Mouse (Mus musculus) G1E (cell line): ENCODE measurements at regions not wholly inside any gene's neighbourhood (a gene's known extent, or its start where the extent isn't known, plus 50 kb on each side); places are given as distances from the start of the nearest gene placed in this dataset.

Source experiments
- ATAC-seq: 2 replicates; pipeline ENCODE4 v1.8.0; 2016; ENCODE audit warnings: mild to moderate bottlenecking; ENCODE audit not compliant: insufficient number of reproducible peaks, poor library complexity, low FRiP score, severe bottlenecking; ENCODE audit errors: extremely low read depth
- DNase-seq: peaks from one replicate; pipeline ENCODE4 v3.0.0; 2012; ENCODE audit warnings: low spot score
- H3K27me3 ChIP-seq: 2 replicates; pipeline ENCODE4 v1.6.1; 2012; ENCODE audit warnings: mild to moderate bottlenecking, low read length, inconsistent platforms; ENCODE audit not compliant: insufficient read depth
- H3K36me3 ChIP-seq: replicated peaks from 2 replicates; pipeline ENCODE3; 2012; ENCODE audit warnings: mild to moderate bottlenecking, inconsistent platforms
- H3K4me1 ChIP-seq: 2 replicates; pipeline ENCODE4 v1.6.1; 2012; ENCODE audit warnings: low read depth, low read length, inconsistent platforms, mixed read lengths; ENCODE audit not compliant: insufficient read depth
- H3K4me3 ChIP-seq: 2 replicates; pipeline ENCODE4 v1.5.1; 2012; ENCODE audit warnings: low read depth, mild to moderate bottlenecking, inconsistent platforms, low read length, moderate library complexity, mixed read lengths
- H3K9me3 ChIP-seq: replicated peaks from 2 replicates; pipeline ENCODE4 v1.6.1; 2012; ENCODE audit warnings: inconsistent platforms
- CTCF ChIP-seq: IDR thresholded peaks from 2 replicates; pipeline ENCODE4 v1.5.1; 2012; ENCODE audit warnings: low read depth, low read length, inconsistent platforms, mixed read lengths
- GATA1 ChIP-seq: IDR thresholded peaks from 2 replicates; pipeline ENCODE4 v1.6.1; 2012; ENCODE audit warnings: borderline replicate concordance, low read length, inconsistent platforms, mixed read lengths
- GATA2 ChIP-seq: IDR thresholded peaks from 2 replicates; pipeline ENCODE4 v1.6.1; 2012; ENCODE audit warnings: low read depth, low read length, inconsistent platforms, borderline replicate concordance
- POLR2AphosphoS5 ChIP-seq: IDR thresholded peaks from 2 replicates; pipeline ENCODE4 v1.6.1; 2012; ENCODE audit warnings: low read depth, low read length, inconsistent platforms; ENCODE audit not compliant: insufficient replicate concordance
- TAL1 ChIP-seq: conservative IDR thresholded peaks from 2 replicates; pipeline ENCODE4 v1.6.1; 2012; ENCODE audit warnings: low read depth, low read length, inconsistent platforms, mixed read lengths

DNA sequence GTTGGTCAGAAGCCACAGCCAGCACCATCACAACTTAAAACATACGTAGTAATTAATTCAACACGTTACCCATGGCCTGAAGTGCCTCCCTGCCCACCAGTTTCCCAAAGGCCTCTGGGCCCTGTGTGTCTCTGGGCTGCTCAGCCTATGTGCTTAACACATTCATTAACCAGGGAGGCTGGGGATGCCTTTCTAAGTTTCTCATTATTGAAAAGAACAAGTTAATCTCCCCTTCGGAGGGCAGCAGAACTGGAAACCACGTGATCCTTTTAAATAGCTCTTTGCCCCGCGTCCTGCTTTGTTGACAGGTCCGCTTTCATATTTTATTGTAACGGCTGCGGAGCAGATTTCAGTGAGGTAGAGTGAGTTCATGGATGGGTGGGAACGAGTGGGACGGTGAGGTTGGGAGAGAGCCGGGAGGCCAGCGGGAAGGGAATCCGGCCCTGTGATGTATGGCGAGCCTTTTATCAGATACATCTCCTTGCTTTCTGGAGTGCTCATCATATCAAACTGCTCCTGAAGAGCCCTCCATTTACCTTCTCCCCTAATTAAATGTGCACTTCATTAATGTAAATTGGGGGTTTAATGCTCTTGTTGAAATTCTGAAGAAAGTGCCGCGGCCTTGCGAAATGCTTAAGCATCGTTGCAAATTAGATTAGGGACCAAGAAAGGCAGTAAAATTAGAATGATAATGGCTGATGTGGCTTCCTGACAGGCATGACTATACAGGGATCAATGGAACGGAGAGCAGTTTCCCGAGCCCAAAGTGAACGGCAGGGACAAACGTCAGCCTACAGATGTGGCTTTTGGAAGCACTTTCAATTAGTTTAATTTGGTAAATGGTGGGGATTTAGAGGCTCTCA lies 127.0 kb downstream of the Nkx6-1 start:
- H3K4me1 ChIP-seq = no peaks in the 10 kb centered on the region
- H3K27me3 ChIP-seq = no peaks in the 10 kb centered on the region
- H3K4me3 ChIP-seq = no peak overlapping the region
- H3K36me3 ChIP-seq = no peaks in the 10 kb centered on the region
- DNase-seq = no peak
- TF ChIP-seq GATA1 = no peak
- no peak for TF ChIP-seq TAL1
- no peak for ATAC-seq
- peaks cover 58% of the 10 kb centered on the region for H3K9me3 ChIP-seq

DNA sequence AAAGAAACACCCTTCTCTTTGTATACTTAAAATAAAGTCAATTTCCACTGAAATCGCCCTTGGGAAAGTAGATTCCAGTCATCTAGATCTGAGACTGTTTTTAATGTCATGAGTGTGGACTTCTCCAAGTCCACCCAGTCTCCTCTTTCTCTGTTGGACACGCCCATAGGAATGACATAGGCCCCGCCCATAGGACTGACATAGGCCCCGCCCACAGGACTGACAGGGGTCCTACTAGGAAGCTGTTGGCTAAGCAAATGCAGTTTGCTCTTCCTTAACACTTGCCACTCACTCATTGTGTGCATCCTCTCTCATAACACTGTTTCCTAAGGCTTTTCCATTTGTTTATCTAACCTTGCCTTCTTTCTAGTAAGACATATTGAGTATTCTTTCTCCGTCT lies 129.3 kb downstream of the Nkx6-1 start:
- DNase-seq = no peak
- no peak overlapping the region for H3K4me3 ChIP-seq
- TF ChIP-seq GATA2 (no peak), GATA1 (no peak), TAL1 (no peak), CTCF (no peak), POLR2AphosphoS5 (no peak)
- no peaks in the 10 kb centered on the region for H3K4me1 ChIP-seq
- H3K9me3 ChIP-seq = peaks cover 67% of the 10 kb centered on the region
- H3K36me3 ChIP-seq = no peaks in the 10 kb centered on the region
- no peak for ATAC-seq
- no peaks in the 10 kb centered on the region for H3K27me3 ChIP-seq

DNA sequence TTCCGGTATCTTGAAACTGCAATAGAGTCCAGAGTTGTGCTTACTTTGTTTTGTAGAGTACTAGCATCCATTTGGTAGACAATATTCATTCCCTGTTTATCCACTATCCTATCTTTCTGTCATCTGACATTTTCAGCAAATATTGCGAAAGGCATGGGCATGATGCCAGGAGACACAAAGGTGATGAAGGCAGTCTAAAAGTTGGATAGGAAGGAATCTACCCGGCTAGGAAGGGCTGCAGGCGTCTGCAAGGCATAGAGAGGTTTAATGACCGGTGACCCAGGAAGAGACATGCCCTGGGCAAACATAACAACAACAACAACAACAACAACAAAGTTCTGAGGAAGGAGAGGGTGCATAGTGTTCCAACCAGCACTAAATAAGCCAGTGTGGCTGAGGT lies 139.4 kb downstream of the Nkx6-1 start:
- no peak for TF ChIP-seq POLR2AphosphoS5
- TF ChIP-seq TAL1 = no peak
- no peak for TF ChIP-seq GATA1
- TF ChIP-seq GATA2 = no peak
- no peak for TF ChIP-seq CTCF
- no peak overlapping the region for H3K4me3 ChIP-seq
- H3K36me3 ChIP-seq = no peaks in the 10 kb centered on the region
- H3K27me3 ChIP-seq = no peaks in the 10 kb centered on the region
- no peaks in the 10 kb centered on the region for H3K4me1 ChIP-seq
- ATAC-seq = no peak
- DNase-seq = no peak
- H3K9me3 ChIP-seq = peaks cover 64% of the 10 kb centered on the region

DNA sequence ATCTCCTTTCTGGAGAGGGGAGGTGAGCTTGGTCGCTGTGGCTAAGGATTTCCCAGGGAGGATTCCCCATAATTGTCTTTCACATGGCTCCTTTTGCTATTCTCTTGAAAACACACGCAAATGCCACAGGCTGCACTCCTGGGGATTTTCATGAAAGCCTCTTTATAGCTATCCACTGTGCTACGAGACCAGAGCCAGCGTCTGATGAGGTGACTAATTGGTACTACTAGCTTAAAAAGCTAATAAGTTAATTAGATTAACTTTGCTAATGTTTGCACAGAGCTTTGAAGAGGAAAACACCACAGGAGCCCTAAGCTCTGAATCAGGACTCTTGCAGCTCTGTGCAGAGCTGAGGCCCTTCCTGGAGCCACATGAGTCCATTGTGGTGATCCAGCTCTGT lies 140.1 kb downstream of the Nkx6-1 start:
- Histone ChIP-seq H3K4me1 (no peaks in the 10 kb centered on the region), H3K9me3 (peaks cover 59% of the 10 kb centered on the region), H3K4me3 (no peak overlapping the region), H3K27me3 (no peaks in the 10 kb centered on the region), H3K36me3 (no peaks in the 10 kb centered on the region)
- DNase-seq (no peak), ATAC-seq (no peak)
- TF ChIP-seq TAL1 = no peak
- TF ChIP-seq POLR2AphosphoS5 = no peak
- TF ChIP-seq GATA2 = no peak
- no peak for TF ChIP-seq CTCF
- no peak for TF ChIP-seq GATA1

DNA sequence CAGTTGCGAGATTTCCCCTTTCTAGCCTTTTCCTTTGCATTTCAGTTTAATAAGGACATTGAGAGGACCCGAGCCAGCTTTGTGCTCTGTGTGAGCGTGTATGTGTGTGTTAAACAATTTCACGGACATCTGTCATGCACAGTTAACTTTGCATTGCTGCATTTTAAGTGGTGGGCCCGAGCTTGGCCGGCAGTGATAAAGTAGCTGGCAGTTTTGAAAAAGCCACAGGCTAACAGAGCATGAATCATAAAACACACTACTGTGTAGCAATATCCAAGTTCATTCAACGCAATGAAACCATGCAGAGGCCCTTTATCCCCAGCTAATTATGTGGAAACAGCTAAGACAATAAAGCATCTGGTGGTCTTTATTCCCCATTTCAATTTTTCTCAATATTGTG lies 140.9 kb downstream of the Nkx6-1 start:
- Histone ChIP-seq H3K4me3 (no peak overlapping the region), H3K36me3 (no peaks in the 10 kb centered on the region), H3K27me3 (no peaks in the 10 kb centered on the region), H3K9me3 (peaks cover 58% of the 10 kb centered on the region), H3K4me1 (no peaks in the 10 kb centered on the region)
- DNase-seq = no peak
- no peak for ATAC-seq
- TF ChIP-seq TAL1 (no peak), GATA1 (no peak), POLR2AphosphoS5 (no peak), CTCF (no peak), GATA2 (no peak)

DNA sequence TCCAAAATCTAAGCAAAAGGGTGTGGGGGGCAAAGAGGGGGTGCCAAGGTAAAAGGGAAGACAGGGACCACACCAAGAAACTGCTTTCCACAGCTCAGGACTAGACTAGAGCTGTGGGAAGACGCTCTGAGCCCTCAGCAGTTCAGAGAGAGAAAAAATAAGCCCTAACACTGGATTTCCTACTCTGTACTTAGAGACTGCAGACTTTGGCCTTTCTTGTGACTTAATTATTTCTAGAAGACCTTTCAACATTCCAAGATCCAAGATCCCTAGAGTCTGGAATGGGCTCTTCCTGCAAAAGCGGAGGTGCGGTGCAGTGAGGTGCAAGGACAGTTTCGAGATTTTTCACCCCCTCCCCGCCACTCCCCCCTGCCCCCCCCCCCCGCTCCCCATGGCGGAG lies 141.3 kb downstream of the Nkx6-1 start:
- TF ChIP-seq CTCF (no peak), TAL1 (no peak), GATA1 (no peak), POLR2AphosphoS5 (no peak), GATA2 (no peak)
- no peak for ATAC-seq
- H3K9me3 ChIP-seq = peaks cover 53% of the 10 kb centered on the region
- H3K36me3 ChIP-seq = no peaks in the 10 kb centered on the region
- no peak for DNase-seq
- no peaks in the 10 kb centered on the region for H3K4me1 ChIP-seq
- H3K4me3 ChIP-seq = no peak overlapping the region
- H3K27me3 ChIP-seq = no peaks in the 10 kb centered on the region
